Mouse (Mus musculus): ENCODE measurements at regions not wholly inside any gene's neighbourhood (a gene's known extent, or its start where the extent isn't known, plus 50 kb on each side); places are given as distances from the start of the nearest gene placed in this dataset.
"Not testable (repeated sequence)": the region's sequence is repeated elsewhere in the genome, so short reads cannot be mapped to it uniquely, and the experiment has no call there.

DNA sequence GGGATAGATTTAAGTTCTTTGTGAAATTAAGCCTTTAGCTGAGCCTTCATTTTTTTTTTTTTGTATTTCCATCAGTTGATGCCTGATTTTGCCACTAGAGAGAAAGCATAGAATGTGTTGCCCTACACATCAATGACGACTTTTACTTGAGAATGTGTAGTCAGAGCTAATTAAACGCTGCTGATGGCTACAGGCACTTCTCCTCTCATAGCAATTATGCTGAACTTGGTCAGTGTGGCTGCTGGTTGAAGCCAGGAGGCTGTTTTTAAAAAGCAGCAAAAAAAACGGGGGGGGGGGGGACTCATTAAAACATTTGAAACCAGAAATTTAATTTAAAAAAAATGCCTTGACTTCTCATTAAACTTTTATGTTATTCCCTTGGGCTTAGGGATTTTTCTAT, 324.4 kb upstream of the Nectin3 start:
- no peak overlapping the region for H3K4me3 ChIP-seq (replicated peaks)
- no peaks in the 10 kb centered on the region for H3K27me3 ChIP-seq (replicated peaks)
- TF ChIP-seq GATA1 (IDR thresholded peaks at IDR 0.05; ENCODE audit: borderline replicate concordance, low read length) (no peak), FLI1 (IDR thresholded peaks at IDR 0.05; ENCODE audit: low read length) (no peak)
- H3K4me1 ChIP-seq, result no peaks in the 10 kb centered on the region
- H3K9me3 ChIP-seq, result 0 out of 2 replicates have a peak, but pooled peaks cover 2% of the 10 kb centered on the region
- H3K36me3 ChIP-seq (replicated peaks; ENCODE audit: low read length), result no peaks in the 10 kb centered on the region

DNA sequence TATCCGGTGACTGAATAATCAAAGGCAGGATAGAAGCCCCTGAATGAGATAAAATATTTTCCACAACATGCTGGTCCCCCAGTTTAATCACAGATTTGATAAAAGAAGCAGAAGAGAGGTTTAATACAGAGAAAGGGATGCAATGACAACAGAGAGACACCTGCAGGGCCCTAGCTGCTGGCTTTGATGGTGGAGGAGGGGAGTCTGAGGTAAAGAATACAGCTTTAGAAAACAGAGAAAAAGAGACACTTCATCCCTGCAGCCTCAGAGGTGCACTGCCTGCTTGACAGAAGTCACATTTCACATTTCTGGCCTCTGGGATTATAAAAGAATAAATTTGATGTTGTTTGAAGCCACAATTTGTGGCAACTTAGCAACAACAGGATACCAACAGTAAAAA, 319.9 kb upstream of the Nectin3 start:
- Histone ChIP-seq H3K4me1 (no peaks in the 10 kb centered on the region), H3K36me3 (replicated peaks; ENCODE audit: low read length) (no peaks in the 10 kb centered on the region), H3K27me3 (replicated peaks) (no peaks in the 10 kb centered on the region), H3K4me3 (replicated peaks) (no peak overlapping the region), H3K9me3 (no peaks in the 10 kb centered on the region)
- no peak for TF ChIP-seq FLI1 (IDR thresholded peaks at IDR 0.05; ENCODE audit: low read length)
- no peak for TF ChIP-seq GATA1 (IDR thresholded peaks at IDR 0.05; ENCODE audit: borderline replicate concordance, low read length)

DNA sequence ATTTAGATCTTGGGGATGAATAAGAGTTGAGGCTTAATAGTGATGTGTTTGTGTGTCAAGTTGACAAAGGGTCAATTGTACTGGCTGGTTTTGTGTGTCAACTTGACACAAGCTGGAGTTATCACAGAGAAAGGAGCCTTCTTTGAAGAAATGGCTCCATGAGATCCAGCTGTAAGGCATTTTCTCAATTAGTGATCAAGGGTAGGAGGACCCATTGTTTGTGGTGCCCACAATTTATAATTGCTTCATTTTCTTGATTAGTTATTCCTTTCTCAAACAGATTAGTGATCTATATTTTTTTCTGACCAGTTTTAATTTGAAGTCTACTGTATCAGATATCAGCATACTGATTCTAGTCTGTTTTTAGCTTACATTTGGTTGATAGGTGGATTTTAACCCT, 313.5 kb upstream of the Nectin3 start:
- H3K4me1 ChIP-seq; H3K9me3 ChIP-seq; H3K36me3 ChIP-seq (replicated peaks; ENCODE audit: low read length); H3K27me3 ChIP-seq (replicated peaks); H3K4me3 ChIP-seq (replicated peaks): not testable (repeated sequence)

DNA sequence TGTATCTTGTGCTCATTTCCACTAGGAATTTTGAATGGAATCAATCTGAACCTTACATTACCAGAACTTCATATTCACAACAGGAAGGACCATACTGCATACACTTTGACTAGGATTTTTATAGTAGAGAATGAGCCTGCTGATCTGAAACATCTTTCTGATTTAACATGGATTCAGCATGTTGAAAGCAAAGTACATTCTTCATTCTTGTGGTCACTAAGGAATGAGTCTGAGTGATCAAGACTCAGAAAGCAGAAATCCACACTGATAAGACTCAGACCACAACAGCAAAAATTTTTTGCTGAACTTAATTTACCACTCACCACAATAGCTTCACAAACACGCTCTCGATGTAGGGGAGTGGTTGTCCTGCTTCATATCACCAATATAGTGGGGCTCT, 309.2 kb upstream of the Nectin3 start:
- Histone ChIP-seq H3K27me3 (replicated peaks) (no peaks in the 10 kb centered on the region), H3K4me3 (replicated peaks) (no peak overlapping the region), H3K4me1 (no peaks in the 10 kb centered on the region), H3K9me3 (0 out of 2 replicates have a peak, but pooled peaks cover 3% of the 10 kb centered on the region), H3K36me3 (replicated peaks; ENCODE audit: low read length) (no peaks in the 10 kb centered on the region)
- no peak for TF ChIP-seq FLI1 (IDR thresholded peaks at IDR 0.05; ENCODE audit: low read length)
- no peak for TF ChIP-seq GATA1 (IDR thresholded peaks at IDR 0.05; ENCODE audit: borderline replicate concordance, low read length)

DNA sequence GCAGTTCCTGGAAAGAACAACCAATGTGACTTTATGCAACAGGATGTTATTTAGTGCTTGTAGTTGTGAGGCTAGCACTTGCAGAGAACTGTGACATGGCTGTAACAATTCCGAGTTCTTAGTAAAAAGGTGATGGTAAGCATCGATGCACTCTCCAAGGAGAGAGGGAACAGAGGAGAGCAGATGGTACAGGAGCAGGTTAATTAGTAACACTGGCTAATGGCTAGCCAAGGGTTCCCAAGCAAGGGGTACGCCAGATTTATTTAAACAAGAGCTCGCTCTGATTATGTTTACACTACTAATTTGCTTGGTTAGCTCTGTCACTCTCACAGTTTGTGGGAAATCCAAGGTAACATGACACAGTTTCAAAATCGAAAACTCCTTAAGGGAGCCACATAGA, 278.0 kb upstream of the Nectin3 start:
- Histone ChIP-seq H3K4me1 (no peaks in the 10 kb centered on the region), H3K27me3 (replicated peaks) (no peaks in the 10 kb centered on the region)
- TF ChIP-seq FLI1 (IDR thresholded peaks at IDR 0.05; ENCODE audit: low read length), result no peak
- no peak for TF ChIP-seq GATA1 (IDR thresholded peaks at IDR 0.05; ENCODE audit: borderline replicate concordance, low read length)

DNA sequence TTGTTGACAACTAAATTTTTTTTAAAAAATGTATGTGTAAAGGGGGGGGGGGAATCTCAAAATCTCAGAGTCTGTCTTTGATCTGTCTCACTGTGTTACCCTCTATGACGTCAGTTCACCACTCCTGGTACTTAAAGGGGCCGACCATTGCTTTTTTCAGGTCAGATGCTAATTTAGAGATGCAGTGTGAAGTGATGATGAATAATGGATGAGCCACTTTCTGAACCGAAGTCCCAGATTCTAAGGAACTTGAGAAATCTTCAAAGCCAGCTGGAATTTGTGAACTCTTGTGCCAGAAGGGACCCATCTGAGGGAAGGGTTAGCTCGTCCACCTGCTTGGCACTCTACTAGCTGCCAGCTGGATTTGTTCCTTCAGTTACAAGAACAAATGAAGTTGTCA, 271.1 kb upstream of the Nectin3 start:
- Histone ChIP-seq H3K4me3 (replicated peaks) (no peak overlapping the region), H3K9me3 (peaks cover 3% of the 10 kb centered on the region; the same call in 1 of the 2 replicates), H3K36me3 (replicated peaks; ENCODE audit: low read length) (no peaks in the 10 kb centered on the region), H3K27me3 (replicated peaks) (no peaks in the 10 kb centered on the region), H3K4me1 (no peaks in the 10 kb centered on the region)
- TF ChIP-seq GATA1 (IDR thresholded peaks at IDR 0.05; ENCODE audit: borderline replicate concordance, low read length) (no peak), FLI1 (IDR thresholded peaks at IDR 0.05; ENCODE audit: low read length) (no peak)

More for the DNA sequence above, 278.0 kb upstream of the Nectin3 start:
- Histone ChIP-seq H3K36me3 (replicated peaks; ENCODE audit: low read length) (no peaks in the 10 kb centered on the region), H3K4me3 (replicated peaks) (no peak overlapping the region), H3K9me3 (no peaks in the 10 kb centered on the region)

DNA sequence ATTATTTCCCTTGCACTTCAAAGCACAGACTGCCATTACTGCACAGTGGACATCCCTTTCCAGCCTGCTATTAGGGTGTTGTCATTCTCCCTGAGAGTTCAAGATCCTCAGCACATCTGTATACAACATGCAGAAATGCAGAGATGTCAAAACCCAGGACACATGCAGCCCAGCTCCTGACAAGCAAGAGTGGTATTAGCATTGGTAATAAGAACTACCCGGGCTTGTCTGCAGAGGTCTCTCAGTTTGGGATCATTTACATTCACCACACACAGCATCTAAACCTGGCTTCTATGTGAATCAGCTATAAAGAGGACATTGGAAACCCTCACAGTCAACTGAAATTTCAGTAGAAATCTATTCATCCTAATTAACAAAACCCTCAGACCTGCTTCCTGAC, 270.1 kb upstream of the Nectin3 start:
- Histone ChIP-seq H3K4me3 (replicated peaks) (no peak overlapping the region), H3K4me1 (no peaks in the 10 kb centered on the region), H3K36me3 (replicated peaks; ENCODE audit: low read length) (no peaks in the 10 kb centered on the region), H3K9me3 (peaks cover 3% of the 10 kb centered on the region; the same call in 1 of the 2 replicates), H3K27me3 (replicated peaks) (no peaks in the 10 kb centered on the region)
- TF ChIP-seq GATA1 (IDR thresholded peaks at IDR 0.05; ENCODE audit: borderline replicate concordance, low read length) (no peak), FLI1 (IDR thresholded peaks at IDR 0.05; ENCODE audit: low read length) (no peak)

DNA sequence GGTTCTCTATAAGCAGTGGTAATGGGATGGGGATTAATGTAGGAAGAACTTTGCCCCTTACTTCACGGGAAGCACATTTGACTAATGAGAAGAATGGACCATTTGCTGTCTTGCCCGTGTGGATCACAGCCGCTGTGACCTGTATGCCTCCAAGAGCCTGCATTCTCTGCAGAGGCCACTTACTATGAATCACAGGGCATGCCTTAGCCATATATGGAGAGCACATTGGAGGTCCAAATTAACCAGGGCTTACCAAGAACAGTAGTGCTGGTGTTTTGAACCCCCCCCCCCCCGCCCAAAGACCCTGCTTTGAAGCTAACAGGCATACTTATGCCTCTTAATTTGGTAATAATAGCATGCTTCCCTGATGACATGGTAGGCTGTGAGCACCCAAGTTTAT, 236.8 kb upstream of the Nectin3 start:
- no peaks in the 10 kb centered on the region for H3K4me1 ChIP-seq
- H3K9me3 ChIP-seq, result peaks cover 5% of the 10 kb centered on the region; the same call in 1 of the 2 replicates
- TF ChIP-seq GATA1 (IDR thresholded peaks at IDR 0.05; ENCODE audit: borderline replicate concordance, low read length), result no peak
- TF ChIP-seq FLI1 (IDR thresholded peaks at IDR 0.05; ENCODE audit: low read length), result no peak

DNA sequence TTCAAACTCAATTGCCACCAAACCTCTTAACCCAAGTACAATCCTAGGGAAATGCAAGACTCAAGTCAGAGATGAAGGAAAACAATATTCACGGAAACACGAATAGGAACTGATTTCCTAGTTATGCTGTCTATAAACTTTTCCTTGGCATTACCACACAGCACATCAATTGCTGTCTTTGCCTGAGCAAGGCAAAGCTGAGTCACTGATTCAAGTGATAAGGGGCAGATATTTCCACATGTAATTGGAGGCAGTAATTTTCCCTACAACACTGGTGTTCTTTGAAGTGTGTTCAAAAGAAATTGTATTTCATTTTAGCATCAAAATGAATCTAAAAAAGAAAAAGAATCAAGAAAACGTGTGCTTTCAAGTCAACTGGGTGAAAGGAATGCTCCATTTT, 230.1 kb upstream of the Nectin3 start:
- Histone ChIP-seq H3K27me3 (replicated peaks) (no peaks in the 10 kb centered on the region), H3K9me3 (0 out of 2 replicates have a peak, but pooled peaks cover 4% of the 10 kb centered on the region), H3K4me3 (replicated peaks) (no peak overlapping the region), H3K36me3 (replicated peaks; ENCODE audit: low read length) (no peaks in the 10 kb centered on the region), H3K4me1 (no peaks in the 10 kb centered on the region)
- no peak for TF ChIP-seq GATA1 (IDR thresholded peaks at IDR 0.05; ENCODE audit: borderline replicate concordance, low read length)
- TF ChIP-seq FLI1 (IDR thresholded peaks at IDR 0.05; ENCODE audit: low read length), result no peak

More for the DNA sequence above, 236.8 kb upstream of the Nectin3 start:
- Histone ChIP-seq H3K4me3 (replicated peaks) (no peak overlapping the region), H3K27me3 (replicated peaks) (no peaks in the 10 kb centered on the region), H3K36me3 (replicated peaks; ENCODE audit: low read length) (no peaks in the 10 kb centered on the region)

DNA sequence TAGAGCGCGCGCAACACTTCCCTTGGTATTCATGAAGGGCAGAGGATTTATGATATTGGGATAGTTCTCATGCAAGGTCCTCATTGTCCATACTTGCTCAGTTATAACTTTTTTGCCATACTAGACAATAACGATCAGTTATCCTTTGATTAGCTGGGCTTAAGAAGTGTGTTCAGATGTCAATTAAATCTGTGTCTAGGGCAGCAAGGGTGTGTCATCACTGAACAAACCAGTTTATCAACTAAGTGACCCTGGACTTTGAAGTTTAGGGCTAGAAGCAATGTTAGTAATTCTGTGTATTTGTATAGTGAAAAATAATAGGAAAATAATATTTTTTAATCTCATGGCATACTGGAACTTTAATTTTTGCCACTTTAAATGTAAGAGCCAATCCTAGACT, 225.3 kb upstream of the Nectin3 start:
- Histone ChIP-seq H3K36me3 (replicated peaks; ENCODE audit: low read length) (no peaks in the 10 kb centered on the region), H3K27me3 (replicated peaks) (no peaks in the 10 kb centered on the region), H3K9me3 (0 out of 2 replicates have a peak, but pooled peaks cover 4% of the 10 kb centered on the region), H3K4me3 (replicated peaks) (no peak overlapping the region), H3K4me1 (no peaks in the 10 kb centered on the region)
- TF ChIP-seq GATA1 (IDR thresholded peaks at IDR 0.05; ENCODE audit: borderline replicate concordance, low read length), result no peak
- no peak for TF ChIP-seq FLI1 (IDR thresholded peaks at IDR 0.05; ENCODE audit: low read length)

DNA sequence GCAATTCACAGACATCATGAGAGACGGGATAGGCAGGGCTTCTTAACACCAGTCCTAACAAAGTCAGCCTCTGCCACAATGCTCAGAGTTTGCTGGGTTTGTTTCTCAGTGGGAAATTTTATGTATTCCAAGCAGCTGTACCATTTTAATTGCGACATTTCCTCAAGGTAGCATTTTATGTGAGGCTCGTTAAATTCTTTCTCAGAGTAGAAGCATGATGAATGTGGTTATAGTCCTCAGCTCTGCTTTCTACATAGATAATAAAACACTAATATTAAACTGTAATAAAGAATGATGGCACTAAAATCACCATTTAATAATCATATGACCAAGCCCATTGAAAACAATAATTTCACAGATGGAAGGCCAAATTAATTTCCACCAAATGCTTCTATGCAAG, 181.5 kb upstream of the Nectin3 start:
- Histone ChIP-seq H3K27me3 (replicated peaks) (no peaks in the 10 kb centered on the region), H3K4me3 (replicated peaks) (no peak overlapping the region), H3K9me3 (peaks cover 14% of the 10 kb centered on the region), H3K4me1 (no peaks in the 10 kb centered on the region), H3K36me3 (replicated peaks; ENCODE audit: low read length) (no peaks in the 10 kb centered on the region)
- TF ChIP-seq GATA1 (IDR thresholded peaks at IDR 0.05; ENCODE audit: borderline replicate concordance, low read length), result no peak
- TF ChIP-seq FLI1 (IDR thresholded peaks at IDR 0.05; ENCODE audit: low read length), result no peak
